In genomic region chr8:84256458-84256821, GRCm38 (mm10) we compare ENCODE assay signal across 8 mouse cellular contexts. TPM values are rescaled to one million over a fixed set of nuclear protein-coding genes. Genes with fewer than 3 reads are reported as not detected.
DNase-seq lines count a peak whose midpoint lies in the region; TF ChIP-seq lines count a peak whose summit lies in the region.

No protein-coding gene starts in this region.

- TF ChIP-seq EP300 in MEL (IDR thresholded peaks at IDR 0.05; ENCODE audit: low read depth in 1 of 2, low read length in 2 of 2), result no peak

- peak overlapping the region; percentile 88 for H3K9ac ChIP-seq in MEL (ENCODE audit: control insufficient read depth, low read depth, low read length, poor library complexity, severe bottlenecking)

- H3K9me3 ChIP-seq in MEL (replicated peaks; ENCODE audit: insufficient read depth, low read length), result no peaks in the 10 kb centered on the region
- no peaks in the 10 kb centered on the region for H3K9me3 ChIP-seq in erythroblast, embryonic 14.5 days (ENCODE audit: control insufficient read depth, low read length)
- H3K9me3 ChIP-seq in midbrain, embryonic 10.5 days (replicated peaks), result no peaks in the 10 kb centered on the region

- peaks cover 19% of the 10 kb centered on the region for H3K79me2 ChIP-seq in MEL (ENCODE audit: control insufficient read depth, insufficient read depth, low read length, poor library complexity)

- WGBS in large intestine, adult 2 months, result 10% methylated on average over 6 of the region's 6 CpGs
- 14% methylated on average over 6 of the region's 6 CpGs for WGBS in midbrain, embryonic 10.5 days

- no peak for TF ChIP-seq CTCF in MEL (IDR thresholded peaks at IDR 0.05 in 2 of 3, conservative IDR thresholded peaks at IDR 0.05 in 1 of 3; ENCODE audit: control insufficient read depth in 1 of 3, insufficient read depth in 1 of 3, low read depth in 2 of 3, low read length in 3 of 3, poor library complexity in 1 of 3, severe bottlenecking in 1 of 3)

- H3K27ac ChIP-seq in MEL (ENCODE audit: control insufficient read depth, low read depth, low read length), result peak overlapping the region; percentile 67
- H3K27ac ChIP-seq in midbrain, embryonic 10.5 days (replicated peaks), result peak overlapping the region; percentile 90

- no peaks in the 10 kb centered on the region for H3K27me3 ChIP-seq in MEL (ENCODE audit: control insufficient read depth in 1 of 2, insufficient read depth in 2 of 2, low read length in 2 of 2)
- H3K27me3 ChIP-seq in erythroblast, embryonic 14.5 days (ENCODE audit: control insufficient read depth), result no peaks in the 10 kb centered on the region
- H3K27me3 ChIP-seq in midbrain, embryonic 10.5 days (ENCODE audit: low read depth, poor library complexity, severe bottlenecking), result no peaks in the 10 kb centered on the region

- no peak for TF ChIP-seq RAD21 in MEL (IDR thresholded peaks at IDR 0.05; ENCODE audit: low read depth, low read length)

- H3K4me1 ChIP-seq in MEL (ENCODE audit: control insufficient read depth in 1 of 2, insufficient read depth in 2 of 2, low read length in 2 of 2), result peaks cover 2 to 6% of the 10 kb centered on the region in 2 experiments; a peak in 1 of 4 replicates
- H3K4me1 ChIP-seq in erythroblast, embryonic 14.5 days (ENCODE audit: control insufficient read depth), result peaks cover 29% of the 10 kb centered on the region
- H3K4me1 ChIP-seq in midbrain, embryonic 10.5 days, result peaks cover 31% of the 10 kb centered on the region

- H3K4me3 ChIP-seq in MEL (ENCODE audit: control insufficient read depth in 1 of 2, insufficient read depth in 1 of 2, low read depth in 2 of 2, low read length in 2 of 2), result peak overlapping the region; percentile 77 to 86
- peak overlapping the region; percentile 66 for H3K4me3 ChIP-seq in erythroblast, embryonic 14.5 days (replicated peaks)
- H3K4me3 ChIP-seq in midbrain, embryonic 10.5 days, result peak overlapping the region; percentile 67

- peaks cover 0 to 4% of the 10 kb centered on the region in 2 experiments; a peak in 2 of 4 replicates for H3K36me3 ChIP-seq in MEL (ENCODE audit: control insufficient read depth in 1 of 2, insufficient read depth in 2 of 2, low read length in 2 of 2)
- H3K36me3 ChIP-seq in erythroblast, embryonic 14.5 days (ENCODE audit: control insufficient read depth), result peaks cover 66% of the 10 kb centered on the region
- peaks cover 82% of the 10 kb centered on the region for H3K36me3 ChIP-seq in midbrain, embryonic 10.5 days

- no peak for TF ChIP-seq POLR2A in MEL (IDR thresholded peaks at IDR 0.05; ENCODE audit: control insufficient read depth in 1 of 2, insufficient read depth in 1 of 2, low read depth in 1 of 2, low read length in 2 of 2, poor library complexity in 1 of 2)

- DNase-seq in kidney, adult 18-20 months, result peak; percentile 14
- DNase-seq in kidney, postnatal 4 days, result no peak
- DNase-seq in MEL (ENCODE audit: low read depth, low spot score), result peak; percentile 69
- peak; percentile 73 for DNase-seq in large intestine, adult 2 months (ENCODE audit: low read depth, low spot score)
- DNase-seq in midbrain, embryonic 10.5 days (ENCODE audit: low spot score), result no peak
- no peak for DNase-seq in adrenal gland, adult 18-20 months (ENCODE audit: low spot score in 2 of 2)
- DNase-seq in testis, postnatal 14 days (ENCODE audit: low spot score), result no peak

TF ChIP-seq in MEL, 35 proteins besides CTCF, POLR2A, EP300 and RAD21:
- TF ChIP-seq USF1 (IDR thresholded peaks at IDR 0.05; ENCODE audit: low read depth, low read length) (no peak), TBP (IDR thresholded peaks at IDR 0.05; ENCODE audit: low read depth, low read length) (0 out of 2 replicates have a peak, but pooled peaks have one; percentile 14), MXI1 (IDR thresholded peaks at IDR 0.05; ENCODE audit: low read depth, low read length) (no peak), POLR2AphosphoS2 (IDR thresholded peaks at IDR 0.05; ENCODE audit: low read length) (no peak), JUND (IDR thresholded peaks at IDR 0.05; ENCODE audit: low read depth, low read length) (peak; percentile 25; the same call in 1 of the 2 replicates), ELF1 (IDR thresholded peaks at IDR 0.05; ENCODE audit: low read depth, low read length) (0 out of 2 replicates have a peak, but pooled peaks have one; percentile 33), ETS1 (IDR thresholded peaks at IDR 0.05; ENCODE audit: low read depth, low read length) (0 out of 2 replicates have a peak, but pooled peaks have one; percentile 5)

RNA-seq across cellular contexts. Expression of gene Mri1, which starts 0.7 kb away (rescaled TPM):
- total RNA-seq in MEL (2012; rRNA removed), result 26.8 and 27.8 TPM in 2 replicates
- polyA plus RNA-seq in MEL (2012; ENCODE audit: insufficient read depth in 1 of 2, insufficient read length in 2 of 2, low read depth in 1 of 2, low replicate concordance in 2 of 2, missing spikeins in 1 of 2), result 10 to 100 TPM in 1 of 2 experiments, not detected in 1; 43.2 TPM
- polyA plus RNA-seq in erythroblast, embryonic 14.5 days (2012), result 2.2 and 2.5 TPM in 2 replicates
- polyA plus RNA-seq in large intestine, adult 2 months (2012; rRNA removed), result 23.6 and 35.9 TPM in 2 replicates
- polyA plus RNA-seq in midbrain, embryonic 10.5 days (2016; fragmentation: Nextera tagmentation; extraction: Ambion mirVana), result 65.5 and 72.0 TPM in 2 replicates
- total RNA-seq in adrenal gland, adult 18-20 months (2021), result 10 to 100 TPM; 26.2 to 33.4 TPM

RNA-seq across cellular contexts. Expression of gene D8Ertd738e, which starts 6.9 kb away (rescaled TPM):
- 159 and 164 TPM in 2 replicates for total RNA-seq in MEL (2012; rRNA removed)
- polyA plus RNA-seq in MEL (2012; ENCODE audit: insufficient read depth in 1 of 2, insufficient read length in 2 of 2, low read depth in 1 of 2, low replicate concordance in 2 of 2, missing spikeins in 1 of 2), result 100 to 1,000 TPM in 1 of 2 experiments, not detected in 1; 149 TPM
- polyA plus RNA-seq in erythroblast, embryonic 14.5 days (2012), result 43.2 and 62.9 TPM in 2 replicates
- 137 and 143 TPM in 2 replicates for polyA plus RNA-seq in large intestine, adult 2 months (2012; rRNA removed)
- 363 and 389 TPM in 2 replicates for polyA plus RNA-seq in midbrain, embryonic 10.5 days (2016; fragmentation: Nextera tagmentation; extraction: Ambion mirVana)
- 100 to 1,000 TPM; 292 to 304 TPM for total RNA-seq in adrenal gland, adult 18-20 months (2021)

RNA-seq across cellular contexts. Expression of gene Ccdc130, which starts 13.7 kb away (rescaled TPM):
- total RNA-seq in MEL (2012; rRNA removed), result 8.2 and 10.2 TPM in 2 replicates
- 10 to 100 TPM in 1 of 2 experiments, not detected in 1; 26.0 TPM for polyA plus RNA-seq in MEL (2012; ENCODE audit: insufficient read depth in 1 of 2, insufficient read length in 2 of 2, low read depth in 1 of 2, low replicate concordance in 2 of 2, missing spikeins in 1 of 2)
- 0.59 and 1.8 TPM in 2 replicates for polyA plus RNA-seq in erythroblast, embryonic 14.5 days (2012)
- 31.5 and 38.3 TPM in 2 replicates for polyA plus RNA-seq in large intestine, adult 2 months (2012; rRNA removed)
- polyA plus RNA-seq in midbrain, embryonic 10.5 days (2016; fragmentation: Nextera tagmentation; extraction: Ambion mirVana), result 23.8 and 24.1 TPM in 2 replicates
- 10 to 100 TPM; 18.7 to 19.4 TPM for total RNA-seq in adrenal gland, adult 18-20 months (2021)

RNA-seq across cellular contexts. Expression of gene Zswim4, which starts 19.6 kb away (rescaled TPM):
- 3.6 and 4.4 TPM in 2 replicates for total RNA-seq in MEL (2012; rRNA removed)
- polyA plus RNA-seq in MEL (2012; ENCODE audit: insufficient read depth in 1 of 2, insufficient read length in 2 of 2, low read depth in 1 of 2, low replicate concordance in 2 of 2, missing spikeins in 1 of 2), result 1 to 10 TPM in 1 of 2 experiments, not detected in 1; 7.4 TPM
- 0.44 and 0.65 TPM in 2 replicates for polyA plus RNA-seq in erythroblast, embryonic 14.5 days (2012)
- 10.4 and 16.4 TPM in 2 replicates for polyA plus RNA-seq in large intestine, adult 2 months (2012; rRNA removed)
- 30.4 and 39.5 TPM in 2 replicates for polyA plus RNA-seq in midbrain, embryonic 10.5 days (2016; fragmentation: Nextera tagmentation; extraction: Ambion mirVana)
- total RNA-seq in adrenal gland, adult 18-20 months (2021), result 10 to 100 TPM; 36.4 to 56.0 TPM

Comparison
In these comparisons a context has a peak if more than half of its experiments do, and no peak if none do; other contexts are left out.
1. DNase-seq: peak in kidney, adult 18-20 months (single experiment), MEL (single experiment) and large intestine, adult 2 months (single experiment); none in kidney, postnatal 4 days (0 of 2), midbrain, embryonic 10.5 days (single experiment), adrenal gland, adult 18-20 months (0 of 2) and testis, postnatal 14 days (single experiment).
2. Peak in every context shown above with its lines, with median percentiles within 50 percentile points of each other: H3K4me3 ChIP-seq.